Mouse (Mus musculus): ENCODE measurements around the gene Gm9736. TPM values are rescaled to one million over a fixed set of nuclear protein-coding genes. Genes with fewer than 3 reads are reported as not detected.
"Not testable (repeated sequence)": the region's sequence is repeated elsewhere in the genome, so short reads cannot be mapped to it uniquely, and the experiment has no call there.

Gene Gm9736
- polyA plus RNA-seq, 1 experiment from 2014 or later = not detected

GRCm38 (mm10) chr10:77752312-77752711 is 1.2 kb upstream of the Gm9736 start:
- not testable (repeated sequence) for H3K4me3 ChIP-seq (ENCODE audit: control insufficient read depth in 1 of 2, insufficient read depth in 1 of 2, low read depth in 1 of 2, low read length in 2 of 2); H3K27me3 ChIP-seq (ENCODE audit: control insufficient read depth, insufficient read depth, low read length); H3K27ac ChIP-seq (replicated peaks in 1 of 2; ENCODE audit: control insufficient read depth in 1 of 2, insufficient read depth in 1 of 2, low read depth in 2 of 2, low read length in 2 of 2); H3K36me3 ChIP-seq (ENCODE audit: control insufficient read depth, insufficient read depth, low read length); H3K9ac ChIP-seq (ENCODE audit: low read length); H3K9me3 ChIP-seq (ENCODE audit: control insufficient read depth, low read length); H3K4me2 ChIP-seq (ENCODE audit: low read length); H3K4me1 ChIP-seq (ENCODE audit: control insufficient read depth in 2 of 2, insufficient read depth in 2 of 2, low read length in 2 of 2); ATAC-seq (ENCODE audit: insufficient number of reproducible peaks, insufficient read depth, low FRiP score, low read depth)
- WGBS = 59% methylated on average over 3 of the region's 3 CpGs

GRCm38 (mm10) chr10:77750686-77751085 is 468 bp downstream of the Gm9736 start:
- WGBS = 59% methylated on average over 1 of the region's 1 CpGs

GRCm38 (mm10) chr10:77741924-77742688 is 9.0 kb downstream of the Gm9736 start, which contains the start of gene Gm18596:
Gm18596 (minus strand) TSS chr10:77742638.
- H3K36me3 ChIP-seq (ENCODE audit: control insufficient read depth, insufficient read depth, low read length); H3K9me3 ChIP-seq (ENCODE audit: control insufficient read depth, low read length); H3K4me3 ChIP-seq (ENCODE audit: control insufficient read depth in 1 of 2, insufficient read depth in 1 of 2, low read depth in 1 of 2, low read length in 2 of 2); H3K9ac ChIP-seq (ENCODE audit: low read length); H3K4me1 ChIP-seq (ENCODE audit: control insufficient read depth in 2 of 2, insufficient read depth in 2 of 2, low read length in 2 of 2); H3K4me2 ChIP-seq (ENCODE audit: low read length); H3K27ac ChIP-seq (replicated peaks in 1 of 2; ENCODE audit: control insufficient read depth in 1 of 2, insufficient read depth in 1 of 2, low read depth in 2 of 2, low read length in 2 of 2); H3K27me3 ChIP-seq (ENCODE audit: control insufficient read depth, insufficient read depth, low read length); ATAC-seq (ENCODE audit: insufficient number of reproducible peaks, insufficient read depth, low FRiP score, low read depth): not testable (repeated sequence)
- 50% methylated on average over 4 of the region's 5 CpGs for WGBS

More at GRCm38 (mm10) chr10:77750686-77751085, 468 bp downstream of the Gm9736 start:
- not testable (repeated sequence) for H3K4me3 ChIP-seq (ENCODE audit: control insufficient read depth in 1 of 2, insufficient read depth in 1 of 2, low read depth in 1 of 2, low read length in 2 of 2); H3K4me1 ChIP-seq (ENCODE audit: control insufficient read depth in 2 of 2, insufficient read depth in 2 of 2, low read length in 2 of 2); H3K4me2 ChIP-seq (ENCODE audit: low read length); H3K27ac ChIP-seq (replicated peaks in 1 of 2; ENCODE audit: control insufficient read depth in 1 of 2, insufficient read depth in 1 of 2, low read depth in 2 of 2, low read length in 2 of 2); H3K9me3 ChIP-seq (ENCODE audit: control insufficient read depth, low read length); H3K9ac ChIP-seq (ENCODE audit: low read length); H3K27me3 ChIP-seq (ENCODE audit: control insufficient read depth, insufficient read depth, low read length); ATAC-seq (ENCODE audit: insufficient number of reproducible peaks, insufficient read depth, low FRiP score, low read depth); H3K36me3 ChIP-seq (ENCODE audit: control insufficient read depth, insufficient read depth, low read length)

GRCm38 (mm10) chr10:77738929-77739328 is 12.2 kb downstream of the Gm9736 start:
- ATAC-seq (ENCODE audit: insufficient number of reproducible peaks, insufficient read depth, low FRiP score, low read depth) = no peak
- no peaks in the 10 kb centered on the region for H3K36me3 ChIP-seq (ENCODE audit: control insufficient read depth, insufficient read depth, low read length)
- H3K4me3 ChIP-seq (ENCODE audit: control insufficient read depth in 1 of 2, insufficient read depth in 1 of 2, low read depth in 1 of 2, low read length in 2 of 2) = no peak overlapping the region
- H3K9ac ChIP-seq (ENCODE audit: low read length) = no peak overlapping the region
- H3K27me3 ChIP-seq (ENCODE audit: control insufficient read depth, insufficient read depth, low read length) = no peaks in the 10 kb centered on the region
- H3K27ac ChIP-seq (replicated peaks in 1 of 2; ENCODE audit: control insufficient read depth in 1 of 2, insufficient read depth in 1 of 2, low read depth in 2 of 2, low read length in 2 of 2) = no peak overlapping the region
- no peaks in the 10 kb centered on the region for H3K4me1 ChIP-seq (ENCODE audit: control insufficient read depth in 2 of 2, insufficient read depth in 2 of 2, low read length in 2 of 2)
- 71% methylated on average over 4 of the region's 4 CpGs for WGBS
- H3K9me3 ChIP-seq (ENCODE audit: control insufficient read depth, low read length) = peaks cover 4% of the 10 kb centered on the region
- no peak overlapping the region for H3K4me2 ChIP-seq (ENCODE audit: low read length)

GRCm38 (mm10) chr10:77735928-77736327 is 15.2 kb downstream of the Gm9736 start:
- no peak for ATAC-seq (ENCODE audit: insufficient number of reproducible peaks, insufficient read depth, low FRiP score, low read depth)
- Histone ChIP-seq H3K4me1 (ENCODE audit: control insufficient read depth in 2 of 2, insufficient read depth in 2 of 2, low read length in 2 of 2) (no peaks in the 10 kb centered on the region), H3K9ac (ENCODE audit: low read length) (no peak overlapping the region), H3K9me3 (ENCODE audit: control insufficient read depth, low read length) (peaks cover 4% of the 10 kb centered on the region), H3K27ac (replicated peaks in 1 of 2; ENCODE audit: control insufficient read depth in 1 of 2, insufficient read depth in 1 of 2, low read depth in 2 of 2, low read length in 2 of 2) (no peak overlapping the region), H3K4me3 (ENCODE audit: control insufficient read depth in 1 of 2, insufficient read depth in 1 of 2, low read depth in 1 of 2, low read length in 2 of 2) (no peak overlapping the region), H3K36me3 (ENCODE audit: control insufficient read depth, insufficient read depth, low read length) (no peaks in the 10 kb centered on the region), H3K4me2 (ENCODE audit: low read length) (no peak overlapping the region), H3K27me3 (ENCODE audit: control insufficient read depth, insufficient read depth, low read length) (no peaks in the 10 kb centered on the region)
- WGBS = 96% methylated on average over 1 of the region's 1 CpGs

DNA sequence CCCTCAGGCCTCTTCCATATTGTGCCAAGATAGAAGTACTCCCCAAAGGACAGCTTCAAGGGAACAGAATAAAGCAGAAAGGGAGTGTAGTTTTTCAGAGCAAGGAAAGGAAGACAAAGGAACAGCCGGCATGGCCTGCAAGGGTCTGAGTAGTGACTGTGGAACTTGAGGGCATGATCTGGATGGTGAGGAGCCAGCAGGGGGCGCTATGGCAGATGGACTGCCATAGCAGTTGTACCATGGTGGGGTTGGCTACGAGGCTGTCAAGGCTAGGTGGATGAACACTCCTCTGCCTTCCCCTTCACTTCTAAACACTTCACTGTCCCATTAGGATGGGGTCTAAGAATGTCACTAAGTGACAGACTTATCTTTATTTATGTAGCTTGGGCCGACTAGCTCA is 21.9 kb downstream of the Gm9736 start:
- Histone ChIP-seq H3K9ac (ENCODE audit: low read length) (no peak overlapping the region), H3K4me2 (ENCODE audit: low read length) (no peak overlapping the region), H3K36me3 (ENCODE audit: control insufficient read depth, insufficient read depth, low read length) (no peaks in the 10 kb centered on the region), H3K9me3 (ENCODE audit: control insufficient read depth, low read length) (no peaks in the 10 kb centered on the region), H3K27ac (replicated peaks in 1 of 2; ENCODE audit: control insufficient read depth in 1 of 2, insufficient read depth in 1 of 2, low read depth in 2 of 2, low read length in 2 of 2) (no peak overlapping the region), H3K27me3 (ENCODE audit: control insufficient read depth, insufficient read depth, low read length) (no peaks in the 10 kb centered on the region), H3K4me1 (ENCODE audit: control insufficient read depth in 2 of 2, insufficient read depth in 2 of 2, low read length in 2 of 2) (no peaks in the 10 kb centered on the region), H3K4me3 (ENCODE audit: control insufficient read depth in 1 of 2, insufficient read depth in 1 of 2, low read depth in 1 of 2, low read length in 2 of 2) (no peak overlapping the region)
- 52% methylated on average over 4 of the region's 4 CpGs for WGBS
- no peak for ATAC-seq (ENCODE audit: insufficient number of reproducible peaks, insufficient read depth, low FRiP score, low read depth)

- Histone ChIP-seq H3K27ac (replicated peaks in 1 of 2; ENCODE audit: control insufficient read depth in 1 of 2, insufficient read depth in 1 of 2, low read depth in 2 of 2, low read length in 2 of 2) (no peak overlapping the region), H3K4me1 (ENCODE audit: control insufficient read depth in 2 of 2, insufficient read depth in 2 of 2, low read length in 2 of 2) (no peaks in the 10 kb centered on the region), H3K36me3 (ENCODE audit: control insufficient read depth, insufficient read depth, low read length) (no peaks in the 10 kb centered on the region), H3K9ac (ENCODE audit: low read length) (no peak overlapping the region), H3K9me3 (ENCODE audit: control insufficient read depth, low read length) (no peaks in the 10 kb centered on the region), H3K4me2 (ENCODE audit: low read length) (no peak overlapping the region), H3K4me3 (ENCODE audit: control insufficient read depth in 1 of 2, insufficient read depth in 1 of 2, low read depth in 1 of 2, low read length in 2 of 2) (no peak overlapping the region), H3K27me3 (ENCODE audit: control insufficient read depth, insufficient read depth, low read length) (no peaks in the 10 kb centered on the region)
- WGBS = 59% methylated on average over 4 of the region's 4 CpGs
- ATAC-seq (ENCODE audit: insufficient number of reproducible peaks, insufficient read depth, low FRiP score, low read depth) = no peak
These were observed 22.9 kb downstream of the Gm9736 start for GRCm38 (mm10) chr10:77728280-77728679.

GRCm38 (mm10) chr10:77726186-77726585 is 25.0 kb downstream of the Gm9736 start, which contains the start of gene Gm10100:
Gm10100 (plus strand) TSS chr10:77726486.
- Histone ChIP-seq H3K9me3 (ENCODE audit: control insufficient read depth, low read length) (no peaks in the 10 kb centered on the region), H3K9ac (ENCODE audit: low read length) (no peak within 1 kb of the TSS), H3K4me3 (ENCODE audit: control insufficient read depth in 1 of 2, insufficient read depth in 1 of 2, low read depth in 1 of 2, low read length in 2 of 2) (no peak within 1 kb of the TSS), H3K27me3 (ENCODE audit: control insufficient read depth, insufficient read depth, low read length) (no peaks in the 10 kb centered on the region), H3K4me2 (ENCODE audit: low read length) (no peak within 1 kb of the TSS), H3K4me1 (ENCODE audit: control insufficient read depth in 2 of 2, insufficient read depth in 2 of 2, low read length in 2 of 2) (no peaks in the 10 kb centered on the region), H3K27ac (replicated peaks in 1 of 2; ENCODE audit: control insufficient read depth in 1 of 2, insufficient read depth in 1 of 2, low read depth in 2 of 2, low read length in 2 of 2) (no peak within 1 kb of the TSS), H3K36me3 (ENCODE audit: control insufficient read depth, insufficient read depth, low read length) (no peaks in the 10 kb centered on the region)
- ATAC-seq (ENCODE audit: insufficient number of reproducible peaks, insufficient read depth, low FRiP score, low read depth) = no peak
- WGBS = 28% methylated on average over 3 of the region's 3 CpGs
